Mouse (Mus musculus): ENCODE results near the gene Rasd1.
"Not testable (repeated sequence)": the region's sequence is repeated elsewhere in the genome, so short reads cannot be mapped to it uniquely, and the experiment has no call there.

Gene Rasd1

GRCm38 (mm10) chr11:59960476-59961337, 4.0 kb downstream of the Rasd1 start:
- DNase-seq (ENCODE audit: low spot score in 2 of 2): no peak

GRCm38 (mm10) chr11:59959453-59959852, 5.3 kb downstream of the Rasd1 start:
- DNase-seq (ENCODE audit: low spot score in 2 of 2): no peak

GRCm38 (mm10) chr11:59956749-59957148, 8.0 kb downstream of the Rasd1 start:
- no peak for DNase-seq (ENCODE audit: low spot score in 2 of 2)

- no peak for DNase-seq (ENCODE audit: low spot score in 2 of 2)
These were observed 11.9 kb downstream of the Rasd1 start for GRCm38 (mm10) chr11:59952892-59953291.

GRCm38 (mm10) chr11:59948401-59948767, 16.4 kb downstream of the Rasd1 start:
- DNase-seq (ENCODE audit: low spot score in 2 of 2): no peak

- DNase-seq (ENCODE audit: low spot score in 2 of 2): peak; percentile 89 to 96
These were observed 16.9 kb downstream of the Rasd1 start, which contains the start of gene Med9 for GRCm38 (mm10) chr11:59947752-59948400. Gene Med9, plus strand, starts transcription at chr11:59948206.

- DNase-seq (ENCODE audit: low spot score in 2 of 2): not testable (repeated sequence)
These were observed 19.9 kb downstream of the Rasd1 start for GRCm38 (mm10) chr11:59944855-59945254.

- no peak for DNase-seq (ENCODE audit: low spot score in 2 of 2)
These were observed 23.4 kb downstream of the Rasd1 start for GRCm38 (mm10) chr11:59941391-59941790.

GRCm38 (mm10) chr11:59940645-59941044, 24.1 kb downstream of the Rasd1 start:
- no peak for DNase-seq (ENCODE audit: low spot score in 2 of 2)

GRCm38 (mm10) chr11:59939821-59940220, 24.9 kb downstream of the Rasd1 start:
- no peak for DNase-seq (ENCODE audit: low spot score in 2 of 2)

- no peak for DNase-seq (ENCODE audit: low spot score in 2 of 2)
These were observed 27.1 kb downstream of the Rasd1 start for GRCm38 (mm10) chr11:59937615-59938014.

GRCm38 (mm10) chr11:59937023-59937422, 27.7 kb downstream of the Rasd1 start:
- no peak for DNase-seq (ENCODE audit: low spot score in 2 of 2)

GRCm38 (mm10) chr11:59933943-59934342, 30.8 kb downstream of the Rasd1 start:
- DNase-seq (ENCODE audit: low spot score in 2 of 2): no peak

- DNase-seq (ENCODE audit: low spot score in 2 of 2): no peak
These were observed 32.0 kb downstream of the Rasd1 start for GRCm38 (mm10) chr11:59932560-59933337.

GRCm38 (mm10) chr11:59930031-59930430, 34.7 kb downstream of the Rasd1 start:
- DNase-seq (ENCODE audit: low spot score in 2 of 2): no peak

GRCm38 (mm10) chr11:59921265-59921664, 43.5 kb downstream of the Rasd1 start:
- DNase-seq (ENCODE audit: low spot score in 2 of 2): no peak

- DNase-seq (ENCODE audit: low spot score in 2 of 2): no peak
These were observed 44.4 kb downstream of the Rasd1 start for GRCm38 (mm10) chr11:59920331-59920730.

- DNase-seq (ENCODE audit: low spot score in 2 of 2): no peak
These were observed 45.3 kb downstream of the Rasd1 start for GRCm38 (mm10) chr11:59919401-59919800.

GRCm38 (mm10) chr11:59918014-59918413, 46.7 kb downstream of the Rasd1 start:
- DNase-seq (ENCODE audit: low spot score in 2 of 2): no peak

- no peak for DNase-seq (ENCODE audit: low spot score in 2 of 2)
These were observed 51.0 kb downstream of the Rasd1 start for GRCm38 (mm10) chr11:59913702-59914101.

All from left cerebral cortex, adult 9 months (tissue).